Mouse (Mus musculus): ENCODE data around the gene Celf6. TPM values are rescaled to one million over a fixed set of nuclear protein-coding genes. Genes with fewer than 3 reads are reported as not detected.

Gene Celf6
- polyA plus RNA-seq, 1 experiment from 2014 or later, result 0.16 TPM

GRCm38 (mm10) chr9:59589703-59590439 is 12.2 kb downstream of the Celf6 start:
- Histone ChIP-seq H3K4me2 (replicated peaks; ENCODE audit: low read depth, low read length) (no peak overlapping the region), H3K27me3 (replicated peaks; ENCODE audit: insufficient read depth, low read length) (0 out of 2 replicates have a peak, but pooled peaks cover 3% of the 10 kb centered on the region), H3K36me3 (ENCODE audit: insufficient read depth, low read length) (no peaks in the 10 kb centered on the region), H3K9me3 (ENCODE audit: low read length) (no peaks in the 10 kb centered on the region), H3K4me1 (ENCODE audit: insufficient read depth, low read depth, low read length) (no peaks in the 10 kb centered on the region), H3K27ac (ENCODE audit: low read length) (no peak overlapping the region), H3K4me3 (ENCODE audit: low read depth, low read length) (no peak overlapping the region), H3K9ac (replicated peaks; ENCODE audit: low read depth) (no peak overlapping the region)
- no peak for DNase-seq (ENCODE audit: low spot score)
- TF ChIP-seq CTCF (IDR thresholded peaks at IDR 0.05) (no peak), EP300 (IDR thresholded peaks at IDR 0.05) (no peak)
- ATAC-seq, result no peak
- WGBS, result 65% methylated on average over 10 of the region's 10 CpGs

GRCm38 (mm10) chr9:59601661-59602060 is 23.9 kb downstream of the Celf6 start:
- no peak overlapping the region for H3K9ac ChIP-seq (replicated peaks; ENCODE audit: low read depth)
- TF ChIP-seq EP300 (IDR thresholded peaks at IDR 0.05), result no peak
- TF ChIP-seq CTCF (IDR thresholded peaks at IDR 0.05), result no peak
- H3K27me3 ChIP-seq (replicated peaks; ENCODE audit: insufficient read depth, low read length), result no peaks in the 10 kb centered on the region
- no peak overlapping the region for H3K4me3 ChIP-seq (ENCODE audit: low read depth, low read length)
- no peaks in the 10 kb centered on the region for H3K36me3 ChIP-seq (ENCODE audit: insufficient read depth, low read length)
- 61% methylated on average over 8 of the region's 8 CpGs for WGBS
- no peaks in the 10 kb centered on the region for H3K4me1 ChIP-seq (ENCODE audit: insufficient read depth, low read depth, low read length)
- H3K27ac ChIP-seq (ENCODE audit: low read length), result no peak overlapping the region
- no peak for DNase-seq (ENCODE audit: low spot score)
- H3K4me2 ChIP-seq (replicated peaks; ENCODE audit: low read depth, low read length), result no peak overlapping the region
- no peak for ATAC-seq
- H3K9me3 ChIP-seq (ENCODE audit: low read length), result no peaks in the 10 kb centered on the region

- H3K27ac ChIP-seq (ENCODE audit: low read length), result no peak overlapping the region
- no peaks in the 10 kb centered on the region for H3K4me1 ChIP-seq (ENCODE audit: insufficient read depth, low read depth, low read length)
- H3K4me2 ChIP-seq (replicated peaks; ENCODE audit: low read depth, low read length), result no peak overlapping the region
- H3K4me3 ChIP-seq (ENCODE audit: low read depth, low read length), result no peak overlapping the region
- 51% methylated on average over 6 of the region's 6 CpGs for WGBS
- no peaks in the 10 kb centered on the region for H3K36me3 ChIP-seq (ENCODE audit: insufficient read depth, low read length)
- ATAC-seq (no peak), DNase-seq (ENCODE audit: low spot score) (no peak)
- peak; percentile 11; the same call in 1 of the 2 replicates for TF ChIP-seq CTCF (IDR thresholded peaks at IDR 0.05)
- TF ChIP-seq EP300 (IDR thresholded peaks at IDR 0.05), result no peak
- no peaks in the 10 kb centered on the region for H3K27me3 ChIP-seq (replicated peaks; ENCODE audit: insufficient read depth, low read length)
- no peaks in the 10 kb centered on the region for H3K9me3 ChIP-seq (ENCODE audit: low read length)
- no peak overlapping the region for H3K9ac ChIP-seq (replicated peaks; ENCODE audit: low read depth)
Measured at GRCm38 (mm10) chr9:59605967-59606366, 28.2 kb downstream of the Celf6 start.

GRCm38 (mm10) chr9:59610950-59611349 is 33.2 kb downstream of the Celf6 start:
- H3K4me1 ChIP-seq (ENCODE audit: insufficient read depth, low read depth, low read length), result no peaks in the 10 kb centered on the region
- 84% methylated on average over 2 of the region's 2 CpGs for WGBS
- H3K27me3 ChIP-seq (replicated peaks; ENCODE audit: insufficient read depth, low read length), result no peaks in the 10 kb centered on the region
- H3K36me3 ChIP-seq (ENCODE audit: insufficient read depth, low read length), result no peaks in the 10 kb centered on the region
- H3K27ac ChIP-seq (ENCODE audit: low read length), result no peak overlapping the region
- DNase-seq (ENCODE audit: low spot score), result no peak
- H3K9ac ChIP-seq (replicated peaks; ENCODE audit: low read depth), result no peak overlapping the region
- H3K4me2 ChIP-seq (replicated peaks; ENCODE audit: low read depth, low read length), result no peak overlapping the region
- ATAC-seq, result no peak
- no peak overlapping the region for H3K4me3 ChIP-seq (ENCODE audit: low read depth, low read length)
- TF ChIP-seq EP300 (IDR thresholded peaks at IDR 0.05), result no peak
- TF ChIP-seq CTCF (IDR thresholded peaks at IDR 0.05), result no peak
- H3K9me3 ChIP-seq (ENCODE audit: low read length), result no peaks in the 10 kb centered on the region

GRCm38 (mm10) chr9:59615797-59616196 is 38.1 kb downstream of the Celf6 start:
- ATAC-seq (no peak), DNase-seq (ENCODE audit: low spot score) (no peak)
- WGBS, result 77% methylated on average over 2 of the region's 2 CpGs
- no peak for TF ChIP-seq CTCF (IDR thresholded peaks at IDR 0.05)
- TF ChIP-seq EP300 (IDR thresholded peaks at IDR 0.05), result no peak
- Histone ChIP-seq H3K27ac (ENCODE audit: low read length) (no peak overlapping the region), H3K4me2 (replicated peaks; ENCODE audit: low read depth, low read length) (no peak overlapping the region), H3K9me3 (ENCODE audit: low read length) (no peaks in the 10 kb centered on the region), H3K4me3 (ENCODE audit: low read depth, low read length) (no peak overlapping the region), H3K4me1 (ENCODE audit: insufficient read depth, low read depth, low read length) (0 out of 2 replicates have a peak, but pooled peaks cover 5% of the 10 kb centered on the region), H3K9ac (replicated peaks; ENCODE audit: low read depth) (no peak overlapping the region), H3K36me3 (ENCODE audit: insufficient read depth, low read length) (no peaks in the 10 kb centered on the region), H3K27me3 (replicated peaks; ENCODE audit: insufficient read depth, low read length) (no peaks in the 10 kb centered on the region)

GRCm38 (mm10) chr9:59616622-59617306 is 39.0 kb downstream of the Celf6 start, which contains the start of gene Parp6:
TSS of gene Parp6 (plus strand) at chr9:59617284.
- DNase-seq (ENCODE audit: low spot score) (peak; percentile 100), ATAC-seq (peak; percentile 100)
- H3K9ac ChIP-seq (replicated peaks; ENCODE audit: low read depth), result peak within 1 kb of the TSS; percentile 63
- 2% methylated on average over 30 of the region's 36 CpGs for WGBS
- H3K4me3 ChIP-seq (ENCODE audit: low read depth, low read length), result peak within 1 kb of the TSS; percentile 80
- peak within 1 kb of the TSS; percentile 80 for H3K4me2 ChIP-seq (replicated peaks; ENCODE audit: low read depth, low read length)
- H3K27ac ChIP-seq (ENCODE audit: low read length), result peak within 1 kb of the TSS; percentile 91
- no peaks in the 10 kb centered on the region for H3K27me3 ChIP-seq (replicated peaks; ENCODE audit: insufficient read depth, low read length)
- H3K9me3 ChIP-seq (ENCODE audit: low read length), result no peaks in the 10 kb centered on the region
- no peaks in the 10 kb centered on the region for H3K36me3 ChIP-seq (ENCODE audit: insufficient read depth, low read length)
- 0 out of 2 replicates have a peak, but pooled peaks cover 5% of the 10 kb centered on the region for H3K4me1 ChIP-seq (ENCODE audit: insufficient read depth, low read depth, low read length)
- TF ChIP-seq CTCF (IDR thresholded peaks at IDR 0.05), result peak; percentile 31
- TF ChIP-seq EP300 (IDR thresholded peaks at IDR 0.05), result no peak

Data from lung, postnatal 0 days (tissue).